Comparison of ENCODE assay signal across 11 mouse cellular contexts in the genomic region with DNA sequence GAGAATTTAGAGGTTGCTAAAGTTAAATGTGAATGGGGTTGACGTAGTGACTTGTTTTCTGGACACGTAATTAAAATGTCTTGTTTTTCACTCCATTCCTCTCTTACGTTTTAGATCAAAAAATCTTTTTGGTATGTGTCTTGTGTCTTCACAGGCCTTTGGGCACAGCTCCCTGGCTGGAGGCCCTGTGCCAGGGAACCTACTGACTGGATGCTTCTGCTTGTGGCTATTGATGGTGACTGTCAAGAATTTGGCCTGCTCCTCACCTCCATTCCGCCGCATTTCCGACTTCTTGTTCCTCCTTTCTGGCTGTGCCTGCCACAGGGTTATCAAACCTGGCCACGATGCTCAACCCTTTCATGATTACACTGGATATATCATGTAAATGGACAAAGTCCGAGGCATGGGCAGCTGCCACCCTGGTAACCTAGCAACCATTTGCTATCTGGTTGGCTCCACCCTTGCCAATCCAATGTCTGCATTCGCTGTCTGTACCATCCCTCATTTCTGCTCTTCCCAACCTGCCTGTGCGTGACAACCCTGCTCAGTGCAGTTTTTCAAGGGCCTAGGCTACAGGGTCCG. TPM values are rescaled to one million over a fixed set of nuclear protein-coding genes. Genes with fewer than 3 reads are reported as not detected.
DNase-seq lines count a peak whose midpoint lies in the region; ATAC-seq and TF ChIP-seq lines count a peak whose summit lies in the region.
"Had no signal": no experiment of that assay in that cellular context is flagged by ENCODE, and none has a peak within 500 bp of the region (broad histone marks: within the 10 kb centered on the region; RNA-seq: fewer than 3 reads in every experiment).

No protein-coding gene starts in this region.

- no peak for TF ChIP-seq EP300 in stomach, postnatal 0 days (optimal IDR thresholded peaks at IDR 0.05)

- H3K4me1 ChIP-seq in hindbrain, embryonic 15.5 days (replicated peaks) = 0 out of 2 replicates have a peak, but pooled peaks cover 6% of the 10 kb centered on the region
- peaks cover 11% of the 10 kb centered on the region for H3K4me1 ChIP-seq in hindbrain, embryonic 10.5 days (replicated peaks)
- no peaks in the 10 kb centered on the region for H3K4me1 ChIP-seq in stomach, postnatal 0 days (replicated peaks; ENCODE audit: control insufficient read depth, insufficient read depth)

- no peak overlapping the region for H3K4me2 ChIP-seq in hindbrain, embryonic 15.5 days
- H3K4me2 ChIP-seq in stomach, postnatal 0 days (replicated peaks; ENCODE audit: low read depth) = no peak overlapping the region

- H3K4me3 ChIP-seq in hindbrain, embryonic 15.5 days = no peak overlapping the region
- H3K4me3 ChIP-seq in hindbrain, embryonic 10.5 days = no peak overlapping the region
- no peak overlapping the region for H3K4me3 ChIP-seq in stomach, postnatal 0 days (ENCODE audit: low read depth, low read length)

- H3K36me3 ChIP-seq in hindbrain, embryonic 15.5 days = no peaks in the 10 kb centered on the region
- no peaks in the 10 kb centered on the region for H3K36me3 ChIP-seq in hindbrain, embryonic 10.5 days
- no peaks in the 10 kb centered on the region for H3K36me3 ChIP-seq in stomach, postnatal 0 days (ENCODE audit: control insufficient read depth, insufficient read depth, low read length)

- no peaks in the 10 kb centered on the region for H3K9me3 ChIP-seq in hindbrain, embryonic 15.5 days
- H3K9me3 ChIP-seq in hindbrain, embryonic 10.5 days = no peaks in the 10 kb centered on the region
- H3K9me3 ChIP-seq in stomach, postnatal 0 days (ENCODE audit: control insufficient read depth, low read length) = no peaks in the 10 kb centered on the region

- H3K9ac ChIP-seq in hindbrain, embryonic 15.5 days = no peak overlapping the region
- no peak overlapping the region for H3K9ac ChIP-seq in stomach, postnatal 0 days (ENCODE audit: low read length)

- 0 out of 2 replicates have a peak, but pooled peaks have one; percentile 38 for ATAC-seq in hindbrain, embryonic 15.5 days (ENCODE audit: low FRiP score, low read depth)
- ATAC-seq in erythroid progenitor cell, adult 5-6 weeks (replicated peaks; ENCODE audit: low FRiP score, poor library complexity, severe bottlenecking) = peak; percentile 75
- ATAC-seq in stomach, postnatal 0 days (ENCODE audit: low FRiP score, low TSS enrichment) = peak; percentile 31; the same call in 1 of the 2 replicates

- H3K27ac ChIP-seq in hindbrain, embryonic 15.5 days (replicated peaks) = 0 out of 2 replicates have a peak overlapping the region, but pooled peaks have one; percentile 28
- H3K27ac ChIP-seq in hindbrain, embryonic 10.5 days = no peak overlapping the region; the same call in 1 of the 2 replicates
- no peak overlapping the region for H3K27ac ChIP-seq in stomach, postnatal 0 days (replicated peaks)

- no peak for TF ChIP-seq CTCF in stomach, postnatal 0 days (IDR thresholded peaks at IDR 0.05; ENCODE audit: low read depth)

- WGBS in hindbrain, embryonic 15.5 days = 63% methylated on average over 11 of the region's 11 CpGs
- WGBS in hindbrain, embryonic 10.5 days = 84% methylated on average over 11 of the region's 11 CpGs
- 73% methylated on average over 11 of the region's 11 CpGs for WGBS in stomach, postnatal 0 days

- DNase-seq in hindbrain, embryonic 10.5 days (ENCODE audit: low spot score) = no peak
- peak; percentile 13 for DNase-seq in right cerebral cortex, postnatal 4 days
- no peak for DNase-seq in right cerebral cortex, postnatal 14 days
- no peak for DNase-seq in stomach, postnatal 0 days (ENCODE audit: low spot score)
- no peak for DNase-seq in adrenal gland, postnatal 25 days
- DNase-seq in spleen, postnatal 14 days (ENCODE audit: low spot score in 2 of 2) = no peak
- DNase-seq: kidney, adult 11 months; kidney, postnatal 36 days; thymus, postnatal 4 days had no signal

- H3K27me3 ChIP-seq in hindbrain, embryonic 15.5 days = no peaks in the 10 kb centered on the region
- no peaks in the 10 kb centered on the region for H3K27me3 ChIP-seq in hindbrain, embryonic 10.5 days (ENCODE audit: insufficient read depth, poor library complexity, severe bottlenecking)
- H3K27me3 ChIP-seq in stomach, postnatal 0 days (ENCODE audit: control insufficient read depth, insufficient read depth, low read length) = no peaks in the 10 kb centered on the region

RNA-seq across cellular contexts. Expression of gene Lactb, which starts 30.0 kb away (rescaled TPM):
- polyA plus RNA-seq in hindbrain, embryonic 15.5 days (2015; fragmentation: Nextera tagmentation; extraction: Ambion mirVana) = 11.9 and 12.4 TPM in 2 replicates
- polyA plus RNA-seq in hindbrain, embryonic 10.5 days (2016; fragmentation: Nextera tagmentation; extraction: Ambion mirVana) = 8.6 and 9.4 TPM in 2 replicates
- 8.8 and 18.7 TPM in 2 replicates for total RNA-seq in erythroid progenitor cell, adult 5-6 weeks (2015; ENCODE audit: low replicate concordance)
- total RNA-seq in erythroid progenitor cell, adult 5-6 weeks (2017; ENCODE audit: low replicate concordance) = 7.7 and 12.5 TPM in 2 replicates
- 11.8 and 12.2 TPM in 2 replicates for polyA plus RNA-seq in stomach, postnatal 0 days (2015; fragmentation: Nextera tagmentation; extraction: Ambion mirVana)
- total RNA-seq in adrenal gland, postnatal 25 days (2021) = 16.6 and 18.5 TPM in 2 replicates

RNA-seq across cellular contexts. Expression of gene Tpm1, which starts 44.0 kb away (rescaled TPM):
- 171 and 180 TPM in 2 replicates for polyA plus RNA-seq in hindbrain, embryonic 15.5 days (2015; fragmentation: Nextera tagmentation; extraction: Ambion mirVana)
- polyA plus RNA-seq in hindbrain, embryonic 10.5 days (2016; fragmentation: Nextera tagmentation; extraction: Ambion mirVana) = 293 and 315 TPM in 2 replicates
- 53.7 and 60.2 TPM in 2 replicates for total RNA-seq in erythroid progenitor cell, adult 5-6 weeks (2015; ENCODE audit: low replicate concordance)
- total RNA-seq in erythroid progenitor cell, adult 5-6 weeks (2017; ENCODE audit: low replicate concordance) = 68.7 and 75.5 TPM in 2 replicates
- 1,738 and 2,538 TPM in 2 replicates for polyA plus RNA-seq in stomach, postnatal 0 days (2015; fragmentation: Nextera tagmentation; extraction: Ambion mirVana)
- 166 and 180 TPM in 2 replicates for total RNA-seq in adrenal gland, postnatal 25 days (2021)

RNA-seq across cellular contexts. Expression of gene Rps27l, which starts 59.4 kb away (rescaled TPM):
- polyA plus RNA-seq in hindbrain, embryonic 15.5 days (2015; fragmentation: Nextera tagmentation; extraction: Ambion mirVana) = 237 and 266 TPM in 2 replicates
- 708 and 733 TPM in 2 replicates for polyA plus RNA-seq in hindbrain, embryonic 10.5 days (2016; fragmentation: Nextera tagmentation; extraction: Ambion mirVana)
- 98.9 and 165 TPM in 2 replicates for total RNA-seq in erythroid progenitor cell, adult 5-6 weeks (2015; ENCODE audit: low replicate concordance)
- 37.9 and 53.8 TPM in 2 replicates for total RNA-seq in erythroid progenitor cell, adult 5-6 weeks (2017; ENCODE audit: low replicate concordance)
- 768 and 843 TPM in 2 replicates for polyA plus RNA-seq in stomach, postnatal 0 days (2015; fragmentation: Nextera tagmentation; extraction: Ambion mirVana)
- 254 and 278 TPM in 2 replicates for total RNA-seq in adrenal gland, postnatal 25 days (2021)
